Comparison of ENCODE assay signal across 9 mouse cellular contexts in the genomic region with DNA sequence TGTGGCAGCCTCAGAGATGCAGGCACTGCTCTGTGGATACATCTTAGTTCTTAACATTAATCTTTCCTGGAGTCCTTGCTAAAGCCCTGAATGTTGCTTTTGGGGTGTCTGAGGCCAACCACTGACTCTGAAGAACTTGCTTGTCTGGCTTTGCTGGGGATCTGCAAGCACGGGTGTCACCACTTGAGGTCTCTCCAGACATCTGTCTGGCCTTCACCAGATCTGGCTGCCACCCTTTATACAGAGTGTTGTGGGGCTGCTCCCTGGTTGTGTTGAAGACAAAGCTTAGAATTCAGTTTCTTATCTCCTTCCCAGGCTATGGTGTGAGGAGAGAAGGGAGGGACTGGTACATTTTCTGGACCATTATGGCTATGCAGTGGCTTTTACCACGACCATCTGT. TPM values are rescaled to one million over a fixed set of nuclear protein-coding genes. Genes with fewer than 3 reads are reported as not detected.
A peak's percentile ranks its signal among the peaks of the same experiment; 100 is the strongest.
DNase-seq lines count a peak whose midpoint lies in the region; ATAC-seq and TF ChIP-seq lines count a peak whose summit lies in the region.
"Had no signal": no experiment of that assay in that cellular context is flagged by ENCODE, and none has a peak within 500 bp of the region (broad histone marks: within the 10 kb centered on the region; RNA-seq: fewer than 3 reads in every experiment).

No protein-coding gene starts in this region.

- H3K4me3 ChIP-seq in heart, embryonic 12.5 days, result no peak overlapping the region
- H3K4me3 ChIP-seq in thymus, adult 2 months (ENCODE audit: control insufficient read depth, insufficient read depth, low read length), result no peak overlapping the region
- H3K4me3 ChIP-seq: embryonic facial prominence, embryonic 15.5 days had no signal

- peak; percentile 32 to 47 for DNase-seq in heart, adult 18-20 months
- DNase-seq in thymus, adult 2 months, result peak; percentile 27
- no peak for DNase-seq in thymus, adult 18-20 months
- peak; percentile 18 to 20 for DNase-seq in heart, postnatal 36 days
- peak; percentile 49 for DNase-seq in thymus, postnatal 4 days
- DNase-seq in left cerebral cortex, postnatal 36 days (ENCODE audit: low spot score in 2 of 2), result no peak
- DNase-seq in right cerebral cortex, postnatal 14 days, result no peak

- no peak overlapping the region for H3K4me2 ChIP-seq in heart, embryonic 12.5 days
- H3K4me2 ChIP-seq: embryonic facial prominence, embryonic 15.5 days had no signal

- no peak for TF ChIP-seq POLR2A in thymus, adult 2 months (IDR thresholded peaks at IDR 0.05; ENCODE audit: control insufficient read depth, extremely low read depth, insufficient read depth, low read length, poor library complexity)

- peaks cover 11% of the 10 kb centered on the region; the same call in 1 of the 2 replicates for H3K9me3 ChIP-seq in heart, embryonic 12.5 days (replicated peaks)
- H3K9me3 ChIP-seq: embryonic facial prominence, embryonic 15.5 days had no signal

- H3K9ac ChIP-seq in heart, embryonic 12.5 days, result no peak overlapping the region
- H3K9ac ChIP-seq: embryonic facial prominence, embryonic 15.5 days had no signal

- intact Hi-C loops in heart, postnatal 36 days (cut with DNase I), result loop anchor here (5.0 kb wide), 2 partner anchors 123 to 208 kb away; a partner anchor contains a TSS
- intact Hi-C loops in left cerebral cortex, postnatal 36 days (cut with DNase I), result loop anchor here (5.0 kb wide), 2 partner anchors 123 to 373 kb away; a partner anchor contains a TSS

- ATAC-seq in heart, embryonic 12.5 days (ENCODE audit: insufficient number of reproducible peaks, low FRiP score), result no peak

- peaks cover 8% of the 10 kb centered on the region for H3K4me1 ChIP-seq in heart, embryonic 12.5 days (replicated peaks)
- H3K4me1 ChIP-seq in thymus, adult 2 months (replicated peaks; ENCODE audit: control insufficient read depth, insufficient read depth, low read length), result no peaks in the 10 kb centered on the region
- H3K4me1 ChIP-seq: embryonic facial prominence, embryonic 15.5 days had no signal

- peaks cover 22% of the 10 kb centered on the region for H3K36me3 ChIP-seq in heart, embryonic 12.5 days
- H3K36me3 ChIP-seq in thymus, adult 2 months (ENCODE audit: control insufficient read depth, insufficient read depth, low read length), result no peaks in the 10 kb centered on the region
- H3K36me3 ChIP-seq: embryonic facial prominence, embryonic 15.5 days had no signal

- no peak for TF ChIP-seq CTCF in thymus, adult 2 months (IDR thresholded peaks at IDR 0.05; ENCODE audit: borderline replicate concordance, control insufficient read depth, extremely low read depth, insufficient read depth, low read length, poor library complexity)

- no peaks in the 10 kb centered on the region for H3K27me3 ChIP-seq in heart, embryonic 12.5 days (replicated peaks)
- H3K27me3 ChIP-seq in thymus, adult 2 months (ENCODE audit: control insufficient read depth, insufficient read depth, low read length), result no peaks in the 10 kb centered on the region
- H3K27me3 ChIP-seq: embryonic facial prominence, embryonic 15.5 days had no signal

- WGBS in heart, embryonic 12.5 days, result 16% methylated on average over 2 of the region's 2 CpGs
- 23% methylated on average over 2 of the region's 2 CpGs for WGBS in thymus, adult 2 months

- no peak overlapping the region for H3K27ac ChIP-seq in heart, embryonic 12.5 days (ENCODE audit: poor library complexity, severe bottlenecking)
- no peak overlapping the region for H3K27ac ChIP-seq in thymus, adult 2 months (ENCODE audit: control insufficient read depth, insufficient read depth, low read length)
- H3K27ac ChIP-seq: embryonic facial prominence, embryonic 15.5 days had no signal

RNA-seq across cellular contexts. Expression of a gene that starts 52.5 kb away (rescaled TPM):
- total RNA-seq in heart, adult 18-20 months (2021), result not detected
- 4.5 and 5.7 TPM in 2 replicates for polyA plus RNA-seq in heart, embryonic 12.5 days (2016; fragmentation: Nextera tagmentation; extraction: Ambion mirVana)
- polyA plus RNA-seq in thymus, adult 2 months (2012; rRNA removed), result 0.18 and 0.35 TPM in 2 replicates
- total RNA-seq in heart, postnatal 36 days (2021), result not detected
- under 1 TPM; 0.30 to 0.84 TPM for total RNA-seq in left cerebral cortex, postnatal 36 days (2021)

Comparison
In these comparisons a context has a peak if more than half of its experiments do, and no peak if none do; other contexts are left out.
1. DNase-seq: peak in heart, adult 18-20 months (2 of 2), thymus, adult 2 months (single experiment), heart, postnatal 36 days (2 of 2) and thymus, postnatal 4 days (single experiment); none in thymus, adult 18-20 months (0 of 2), left cerebral cortex, postnatal 36 days (0 of 2) and right cerebral cortex, postnatal 14 days (single experiment).